In the genomic region with DNA sequence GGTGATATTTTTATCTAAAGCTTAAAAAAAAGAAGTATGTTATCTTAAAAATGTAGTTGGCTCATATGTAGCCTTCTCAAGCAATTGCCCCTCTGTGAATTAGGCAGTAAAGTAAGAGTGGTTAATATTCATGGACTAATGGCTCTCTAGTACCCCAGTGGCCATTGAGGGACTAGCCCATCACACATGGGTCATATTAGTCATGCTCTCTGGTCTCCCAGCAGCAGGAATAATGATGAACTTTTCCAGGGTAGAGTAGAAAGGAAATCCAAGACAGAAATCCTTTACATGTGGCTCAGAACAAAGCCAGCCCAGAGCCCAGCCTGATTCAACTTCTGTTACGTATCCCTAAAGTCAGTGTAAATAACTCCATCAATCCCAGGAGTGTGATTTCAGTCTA, we compare ENCODE assay signal across 20 mouse cellular contexts.
A peak's percentile ranks its signal among the peaks of the same experiment; 100 is the strongest.
DNase-seq lines count a peak whose midpoint lies in the region; ATAC-seq lines count a peak whose summit lies in the region.
"Had no signal": no experiment of that assay in that cellular context is flagged by ENCODE, and none has a peak within 500 bp of the region (broad histone marks: within the 10 kb centered on the region; RNA-seq: fewer than 3 reads in every experiment).

No protein-coding gene starts in this region.

- H3K9me3 ChIP-seq in forebrain, embryonic 10.5 days, result no peaks in the 10 kb centered on the region
- no peaks in the 10 kb centered on the region for H3K9me3 ChIP-seq in forebrain, embryonic 15.5 days
- H3K9me3 ChIP-seq in neural tube, embryonic 11.5 days (ENCODE audit: control insufficient read depth, low read length), result no peaks in the 10 kb centered on the region
- no peaks in the 10 kb centered on the region for H3K9me3 ChIP-seq in midbrain, embryonic 14.5 days (ENCODE audit: control insufficient read depth, low read length)
- H3K9me3 ChIP-seq: heart, embryonic 10.5 days; intestine, embryonic 15.5 days had no signal

- H3K4me2 ChIP-seq in forebrain, embryonic 15.5 days (replicated peaks), result no peak overlapping the region
- H3K4me2 ChIP-seq in neural tube, embryonic 11.5 days (ENCODE audit: low read depth), result no peak overlapping the region
- no peak overlapping the region for H3K4me2 ChIP-seq in midbrain, embryonic 14.5 days (ENCODE audit: low read length)
- H3K4me2 ChIP-seq: intestine, embryonic 15.5 days had no signal

- H3K36me3 ChIP-seq in forebrain, embryonic 10.5 days (replicated peaks), result peaks cover 75% of the 10 kb centered on the region
- no peaks in the 10 kb centered on the region; the same call in 1 of the 2 replicates for H3K36me3 ChIP-seq in forebrain, embryonic 15.5 days
- no peaks in the 10 kb centered on the region for H3K36me3 ChIP-seq in neural tube, embryonic 11.5 days (ENCODE audit: control insufficient read depth, insufficient read depth, low read length)
- H3K36me3 ChIP-seq in midbrain, embryonic 14.5 days (ENCODE audit: control insufficient read depth, insufficient read depth, low read length), result peaks cover 35% of the 10 kb centered on the region
- H3K36me3 ChIP-seq: heart, embryonic 10.5 days; intestine, embryonic 15.5 days had no signal

- ATAC-seq in forebrain, embryonic 15.5 days (replicated peaks), result no peak
- peak; percentile 72 for ATAC-seq in neural tube, embryonic 11.5 days (ENCODE audit: insufficient read depth, low FRiP score, low TSS enrichment)
- no peak for ATAC-seq in midbrain, embryonic 14.5 days (ENCODE audit: low FRiP score, low TSS enrichment)
- ATAC-seq: CD4-positive, CD25-positive, alpha-beta regulatory T cell, adult 4 months; intestine, embryonic 15.5 days had no signal

- H3K27me3 ChIP-seq in forebrain, embryonic 10.5 days (ENCODE audit: poor library complexity, severe bottlenecking), result no peaks in the 10 kb centered on the region
- no peaks in the 10 kb centered on the region for H3K27me3 ChIP-seq in forebrain, embryonic 15.5 days
- H3K27me3 ChIP-seq in neural tube, embryonic 11.5 days (ENCODE audit: control insufficient read depth, insufficient read depth, low read length), result no peaks in the 10 kb centered on the region
- H3K27me3 ChIP-seq in midbrain, embryonic 14.5 days (ENCODE audit: control insufficient read depth, insufficient read depth, low read length), result no peaks in the 10 kb centered on the region
- H3K27me3 ChIP-seq: intestine, embryonic 15.5 days had no signal

- peak overlapping the region; percentile 44; the same call in 1 of the 2 replicates for H3K27ac ChIP-seq in forebrain, embryonic 10.5 days
- no peak overlapping the region for H3K27ac ChIP-seq in forebrain, embryonic 15.5 days (replicated peaks)
- no peak overlapping the region for H3K27ac ChIP-seq in neural tube, embryonic 11.5 days (ENCODE audit: low read depth, low read length)
- peak overlapping the region; percentile 38; the same call in 1 of the 2 replicates for H3K27ac ChIP-seq in midbrain, embryonic 14.5 days (replicated peaks; ENCODE audit: low read depth, low read length)
- H3K27ac ChIP-seq: gastrocnemius, adult 2 months; heart, embryonic 10.5 days; intestine, embryonic 15.5 days; macrophage; stomach, postnatal 0 days had no signal

- no peak overlapping the region for H3K9ac ChIP-seq in forebrain, embryonic 15.5 days (replicated peaks)
- no peak overlapping the region for H3K9ac ChIP-seq in neural tube, embryonic 11.5 days (ENCODE audit: low read length)
- H3K9ac ChIP-seq in midbrain, embryonic 14.5 days (replicated peaks; ENCODE audit: low read length), result no peak overlapping the region
- H3K9ac ChIP-seq: intestine, embryonic 15.5 days had no signal

- 57% methylated on average over 1 of the region's 1 CpGs for WGBS in forebrain, embryonic 10.5 days
- 97% methylated on average over 1 of the region's 1 CpGs for WGBS in forebrain, embryonic 15.5 days
- WGBS in neural tube, embryonic 11.5 days, result 32% methylated on average over 1 of the region's 1 CpGs
- WGBS in midbrain, embryonic 14.5 days, result 32% methylated on average over 1 of the region's 1 CpGs

- intact Hi-C loops in heart, postnatal 10 days (cut with DNase I), result no loop called here

- DNase-seq in forebrain, embryonic 10.5 days (ENCODE audit: extremely low spot score, low spot score), result no peak
- no peak for DNase-seq in neural tube, embryonic 11.5 days (ENCODE audit: low spot score)
- no peak for DNase-seq in neural tube, embryonic 10.5 days (ENCODE audit: extremely low spot score, low spot score)
- DNase-seq in midbrain, embryonic 14.5 days, result no peak
- DNase-seq in heart, postnatal 10 days, result no peak
- DNase-seq in left cerebral cortex, adult 8-10 months (ENCODE audit: low spot score in 2 of 2), result no peak
- DNase-seq: adrenal gland, postnatal 25 days; cerebellum, adult 9-11 months; gastrocnemius, adult 2 months; kidney, adult 8-10 months; kidney, postnatal 10 days; right cerebral cortex, postnatal 14 days; thymus, adult 2 months; thymus, postnatal 4 days had no signal

- peaks cover 35% of the 10 kb centered on the region for H3K4me1 ChIP-seq in forebrain, embryonic 10.5 days
- peaks cover 12% of the 10 kb centered on the region for H3K4me1 ChIP-seq in forebrain, embryonic 15.5 days
- peaks cover 2% of the 10 kb centered on the region; the same call in 1 of the 2 replicates for H3K4me1 ChIP-seq in neural tube, embryonic 11.5 days (ENCODE audit: control insufficient read depth, insufficient read depth, low read length)
- H3K4me1 ChIP-seq in midbrain, embryonic 14.5 days (ENCODE audit: control insufficient read depth, insufficient read depth, low read length), result peaks cover 34% of the 10 kb centered on the region
- H3K4me1 ChIP-seq: heart, embryonic 10.5 days; intestine, embryonic 15.5 days had no signal

- H3K4me3 ChIP-seq in forebrain, embryonic 10.5 days, result no peak overlapping the region
- no peak overlapping the region for H3K4me3 ChIP-seq in forebrain, embryonic 15.5 days
- H3K4me3 ChIP-seq in neural tube, embryonic 11.5 days (ENCODE audit: low read depth, low read length), result no peak overlapping the region
- H3K4me3 ChIP-seq in midbrain, embryonic 14.5 days (replicated peaks; ENCODE audit: low read depth, low read length), result no peak overlapping the region
- H3K4me3 ChIP-seq: gastrocnemius, adult 2 months; heart, embryonic 10.5 days; intestine, embryonic 15.5 days had no signal

Comparison
In these comparisons a context has a peak if more than half of its experiments do, and no peak if none do; other contexts are left out.
1. H3K27ac ChIP-seq: peak in forebrain, embryonic 10.5 days (single experiment) and midbrain, embryonic 14.5 days (single experiment); none in forebrain, embryonic 15.5 days (single experiment) and neural tube, embryonic 11.5 days (single experiment).